Mouse (Mus musculus) midbrain, embryonic 16.5 days (tissue): ENCODE measurements around the gene Gpatch8. TPM values are rescaled to one million over a fixed set of nuclear protein-coding genes. Genes with fewer than 3 reads are reported as not detected.
"Not testable (repeated sequence)": the region's sequence is repeated elsewhere in the genome, so short reads cannot be mapped to it uniquely, and the experiment has no call there.

ENCODE experiments used
- ATAC-seq: fragments of 200-750 bp; cut with Nextera tagmentation; 2 replicates; pipeline ENCODE4 v1.8.0; 2017; ENCODE audit warnings: moderate TSS enrichment
- H3K27ac ChIP-seq: fragments of 300-500 bp; sonication (generic); 2 replicates; pipeline ENCODE4 v1.5.1; 2014; ENCODE audit warnings: mild to moderate bottlenecking, low read length, mixed read lengths
- H3K27me3 ChIP-seq: fragments of 300-500 bp; sonication (generic); 2 replicates; pipeline ENCODE4 v1.6.1; 2014; ENCODE audit warnings: low read depth, low read length, mixed read lengths; ENCODE audit not compliant: control insufficient read depth, insufficient read depth
- H3K36me3 ChIP-seq: fragments of 300-500 bp; sonication (generic); 2 replicates; pipeline ENCODE4 v1.6.1; 2014; ENCODE audit warnings: mild to moderate bottlenecking, low read length, moderate library complexity, mixed read lengths; ENCODE audit not compliant: control insufficient read depth, insufficient read depth
- H3K4me1 ChIP-seq: fragments of 300-500 bp; sonication (generic); 2 replicates; pipeline ENCODE4 v1.6.1; 2014; ENCODE audit warnings: mild to moderate bottlenecking, low read length, mixed read lengths; ENCODE audit not compliant: control insufficient read depth, insufficient read depth
- H3K4me2 ChIP-seq: fragments of 300-500 bp; sonication (generic); 2 replicates; pipeline ENCODE4 v1.6.1; 2014; ENCODE audit warnings: mild to moderate bottlenecking, low read length, mixed read lengths
- H3K4me3 ChIP-seq: fragments of 300-500 bp; sonication (generic); 2 replicates; pipeline ENCODE4 v1.5.1; 2014; ENCODE audit warnings: low read depth, mild to moderate bottlenecking, low read length, moderate library complexity, mixed read lengths
- H3K9ac ChIP-seq: fragments of 300-500 bp; sonication (generic); 2 replicates; pipeline ENCODE4 v1.6.1; 2014; ENCODE audit warnings: low read depth, low read length, mixed read lengths
- H3K9me3 ChIP-seq: fragments of 300-500 bp; sonication (generic); replicated peaks from 2 replicates; pipeline ENCODE4 v1.6.1; 2014; ENCODE audit warnings: mild to moderate bottlenecking, low read length, mixed read lengths; ENCODE audit not compliant: control insufficient read depth, poor library complexity, severe bottlenecking
- WGBS: fragments of 180-500 bp; shearing (Covaris S2); extraction: QIAGEN DNeasy Blood & Tissue Kit; methylation state at CpG from one replicate; pipeline ENCODE4 v1.1.7; 2014; 5-methylcytosine and 5-hydroxymethylcytosine counted together
- polyA plus RNA-seq: library from polyadenylated mRNA; unstranded; fragments of >200 nt; fragmentation: Nextera tagmentation; extraction: Ambion mirVana; gene quantifications from 2 replicates; pipeline ENCODE4 v1.2.1, GENCODE M21; 2015

Gpatch8 gene
- polyA plus RNA-seq, 1 experiment from 2014 or later: 64.1 TPM

DNA sequence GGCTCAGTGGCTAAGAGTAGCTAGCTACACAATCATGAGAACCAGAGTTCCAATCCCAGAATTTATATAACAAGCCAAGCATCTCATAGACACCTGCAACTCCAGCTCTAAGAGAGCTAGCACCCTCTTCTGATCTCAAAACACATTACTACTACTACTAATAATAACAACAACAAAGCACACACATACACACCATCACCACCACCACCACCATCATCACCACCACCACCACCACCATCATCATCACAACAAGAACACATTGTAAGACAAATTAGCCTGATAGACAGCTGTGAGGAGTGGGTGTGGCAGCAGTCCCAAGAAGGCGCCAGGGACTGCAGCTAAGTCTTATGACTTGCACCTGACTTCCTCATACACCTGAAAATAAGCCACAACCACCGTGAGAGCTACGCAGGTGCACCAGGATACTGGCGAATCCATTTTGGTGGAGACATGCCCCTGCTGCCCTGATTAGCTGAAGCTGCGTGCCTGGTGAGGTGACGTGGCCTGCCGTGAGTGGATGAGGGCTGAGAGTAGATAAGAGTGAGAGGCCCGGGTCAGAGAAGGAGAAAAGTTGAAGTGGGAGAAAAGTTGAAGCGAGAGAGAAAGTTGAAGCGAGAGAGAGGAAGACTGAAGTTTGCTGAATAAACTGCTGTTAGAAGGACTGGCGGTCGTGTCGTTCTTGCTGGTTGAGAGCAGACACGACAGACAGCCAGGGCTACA is 8.9 kb upstream of the Gpatch8 start:
- not testable (repeated sequence) for H3K4me3 ChIP-seq, H3K4me1 ChIP-seq, H3K9ac ChIP-seq, ATAC-seq, H3K4me2 ChIP-seq, H3K27ac ChIP-seq, H3K27me3 ChIP-seq, H3K9me3 ChIP-seq, H3K36me3 ChIP-seq
- 84% methylated on average over 14 of the region's 14 CpGs for WGBS

DNA sequence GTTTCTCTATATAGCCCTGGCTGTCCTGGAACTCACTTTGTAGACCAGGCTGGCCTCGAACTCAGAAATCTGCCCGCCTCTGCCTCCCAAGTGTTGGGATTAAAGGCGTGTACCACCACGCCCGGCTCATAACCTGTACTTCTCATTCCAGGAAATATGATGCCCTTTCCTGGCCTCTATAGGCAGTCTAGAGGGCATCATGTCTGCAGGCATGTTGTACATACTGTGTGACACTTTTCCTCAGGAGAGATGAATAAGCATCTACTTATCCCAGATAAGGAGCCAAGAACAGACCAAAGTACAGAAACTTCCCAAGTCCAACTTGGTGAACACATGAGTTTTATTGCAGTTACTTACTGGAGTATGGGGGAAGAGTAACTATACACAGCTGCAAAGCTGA is 2.5 kb upstream of the Gpatch8 start:
- H3K4me3 ChIP-seq: no peak overlapping the region
- H3K4me2 ChIP-seq: no peak overlapping the region
- no peaks in the 10 kb centered on the region for H3K27me3 ChIP-seq
- H3K9me3 ChIP-seq: no peaks in the 10 kb centered on the region
- no peak for ATAC-seq
- peaks cover 16% of the 10 kb centered on the region for H3K4me1 ChIP-seq
- H3K27ac ChIP-seq: no peak overlapping the region
- no peaks in the 10 kb centered on the region for H3K36me3 ChIP-seq
- H3K9ac ChIP-seq: no peak overlapping the region
- WGBS: 94% methylated on average over 3 of the region's 5 CpGs

DNA sequence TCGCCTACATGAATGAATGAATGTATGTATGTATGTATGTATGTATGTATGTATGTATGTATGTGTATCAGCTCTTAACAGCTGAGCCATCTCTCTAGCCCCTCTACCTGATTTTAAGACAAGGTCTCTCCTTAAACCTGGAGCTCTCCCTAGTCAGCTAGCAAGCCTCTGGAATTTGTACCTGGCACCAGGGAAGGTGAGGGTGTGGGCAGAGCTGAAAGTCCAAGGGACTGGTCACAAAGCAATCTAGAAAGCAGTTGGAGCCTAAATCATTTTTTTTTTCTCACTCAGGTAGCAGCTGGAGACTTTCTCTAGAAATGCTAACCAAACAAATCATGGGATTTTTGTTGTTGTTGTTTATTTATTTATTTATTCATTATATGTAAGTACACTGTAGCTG is 1.2 kb upstream of the Gpatch8 start:
- no peaks in the 10 kb centered on the region for H3K36me3 ChIP-seq
- WGBS: 94% methylated on average over 1 of the region's 1 CpGs
- H3K27ac ChIP-seq: no peak overlapping the region
- no peak overlapping the region for H3K4me2 ChIP-seq
- H3K4me1 ChIP-seq: peaks cover 20% of the 10 kb centered on the region
- H3K9ac ChIP-seq: no peak overlapping the region
- ATAC-seq: no peak
- H3K27me3 ChIP-seq: no peaks in the 10 kb centered on the region
- no peak overlapping the region for H3K4me3 ChIP-seq
- H3K9me3 ChIP-seq: no peaks in the 10 kb centered on the region

DNA sequence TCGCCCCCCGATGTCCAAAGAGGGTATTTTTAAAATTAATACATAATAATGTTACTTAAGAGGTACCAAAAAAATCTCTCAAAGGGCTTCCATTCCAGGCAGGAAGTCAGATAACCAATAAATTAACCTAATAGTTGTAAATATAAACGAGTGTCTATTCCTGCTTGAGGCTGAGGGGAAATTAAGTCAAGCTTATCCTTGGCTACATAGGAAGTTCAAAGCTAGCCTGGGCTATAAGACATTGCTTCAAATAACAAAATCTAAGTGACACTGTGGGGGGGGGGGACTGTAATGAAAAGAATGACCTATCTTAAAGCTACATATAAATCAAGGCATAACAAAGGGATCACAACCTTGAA is 503 bp upstream of the Gpatch8 start:
- Histone ChIP-seq H3K4me2 (peak overlapping the region; percentile 48; the same call in 1 of the 2 replicates), H3K27ac (no peak overlapping the region), H3K27me3 (no peaks in the 10 kb centered on the region), H3K9me3 (no peaks in the 10 kb centered on the region), H3K36me3 (no peaks in the 10 kb centered on the region), H3K4me3 (peak overlapping the region; percentile 61; the same call in 1 of the 2 replicates), H3K9ac (no peak overlapping the region), H3K4me1 (peaks cover 26% of the 10 kb centered on the region)
- 23% methylated on average over 3 of the region's 3 CpGs for WGBS
- no peak for ATAC-seq

DNA sequence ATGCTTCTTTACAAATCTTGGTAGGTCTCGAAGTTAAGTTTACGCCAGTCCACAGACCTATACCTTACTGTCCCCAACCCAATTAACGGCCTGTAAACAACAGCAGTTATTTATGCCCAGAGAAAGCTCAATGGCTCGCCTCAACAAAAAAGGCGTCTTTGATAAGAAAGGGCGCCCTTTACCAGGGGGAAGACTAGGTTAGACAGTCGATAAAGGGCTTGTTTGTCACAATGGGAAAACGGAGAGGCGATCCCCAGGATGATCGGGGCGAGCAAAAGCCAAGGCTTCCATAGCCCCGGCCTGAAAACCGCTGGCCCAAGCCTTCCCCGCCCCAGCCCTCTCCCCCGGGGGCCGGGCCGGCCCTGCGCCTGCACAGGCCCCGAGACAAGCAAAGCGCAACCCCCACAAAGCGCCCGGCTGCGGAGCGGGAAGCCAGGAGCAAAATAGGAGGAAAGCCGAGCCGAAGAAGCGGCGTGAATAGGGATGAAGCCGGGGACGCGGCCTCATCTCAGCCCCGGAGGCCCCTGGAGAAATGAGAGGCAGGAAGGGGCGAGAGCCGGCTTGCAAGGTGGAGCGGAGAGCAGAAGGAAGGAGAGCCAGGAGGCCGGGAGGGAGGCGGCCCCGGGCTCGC is 677 bp downstream of the Gpatch8 start:
- Histone ChIP-seq H3K27me3 (no peaks in the 10 kb centered on the region), H3K4me2 (peak overlapping the region; percentile 91), H3K27ac (peak overlapping the region; percentile 96), H3K4me1 (peaks cover 29% of the 10 kb centered on the region), H3K36me3 (no peaks in the 10 kb centered on the region), H3K9ac (peak overlapping the region; percentile 84), H3K4me3 (peak overlapping the region; percentile 61), H3K9me3 (no peaks in the 10 kb centered on the region)
- peak; percentile 70 for ATAC-seq
- WGBS: 0% methylated on average over 37 of the region's 39 CpGs

DNA sequence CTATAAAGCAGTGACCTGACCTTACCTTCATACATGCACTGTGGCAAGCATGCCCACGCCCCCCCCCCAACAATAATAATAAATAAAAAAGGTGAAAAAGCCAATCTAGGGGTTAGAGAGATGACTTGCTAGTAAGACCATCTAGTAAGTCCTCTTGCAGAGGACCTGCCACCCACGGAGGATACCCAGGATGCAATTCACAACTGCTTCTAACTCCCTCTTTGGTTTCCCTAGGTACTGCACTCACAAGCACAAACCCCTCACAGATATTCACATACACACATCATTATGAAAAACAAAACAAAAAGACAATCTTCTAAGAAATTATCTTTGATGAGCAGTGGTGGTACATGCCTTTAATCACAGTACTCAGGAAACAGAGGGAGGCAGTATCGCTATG is 4.1 kb downstream of the Gpatch8 start:
- H3K9me3 ChIP-seq: no peaks in the 10 kb centered on the region
- no peaks in the 10 kb centered on the region for H3K27me3 ChIP-seq
- 93% methylated on average over 3 of the region's 3 CpGs for WGBS
- H3K4me3 ChIP-seq: no peak overlapping the region
- no peak overlapping the region for H3K4me2 ChIP-seq
- no peaks in the 10 kb centered on the region for H3K36me3 ChIP-seq
- H3K4me1 ChIP-seq: peaks cover 31% of the 10 kb centered on the region
- no peak for ATAC-seq
- H3K9ac ChIP-seq: no peak overlapping the region
- no peak overlapping the region for H3K27ac ChIP-seq

DNA sequence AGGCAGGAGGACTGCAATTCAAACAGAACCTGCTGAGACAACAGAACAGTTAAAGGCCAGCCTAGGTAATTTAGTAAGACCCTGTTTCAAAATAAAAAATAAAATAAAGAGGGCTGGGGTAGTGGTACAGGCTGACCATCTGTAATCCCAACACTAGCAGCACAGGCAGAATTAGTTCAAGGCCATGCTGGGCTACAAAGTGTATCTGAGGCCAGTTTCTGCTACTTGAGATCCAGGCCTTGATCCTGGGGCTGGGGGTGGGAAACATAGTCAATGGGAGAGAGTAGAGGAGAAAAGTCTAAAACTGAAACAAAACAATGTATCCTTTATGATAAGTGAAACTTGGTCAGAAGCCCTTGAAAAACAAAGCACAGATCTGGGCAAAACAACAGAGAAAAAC is 5.0 kb downstream of the Gpatch8 start:
- H3K27me3 ChIP-seq: no peaks in the 10 kb centered on the region
- no peak overlapping the region for H3K27ac ChIP-seq
- ATAC-seq: no peak
- H3K4me2 ChIP-seq: no peak overlapping the region
- H3K4me1 ChIP-seq: peaks cover 27% of the 10 kb centered on the region
- no peak overlapping the region for H3K9ac ChIP-seq
- no peak overlapping the region for H3K4me3 ChIP-seq
- H3K36me3 ChIP-seq: no peaks in the 10 kb centered on the region
- no peaks in the 10 kb centered on the region for H3K9me3 ChIP-seq

DNA sequence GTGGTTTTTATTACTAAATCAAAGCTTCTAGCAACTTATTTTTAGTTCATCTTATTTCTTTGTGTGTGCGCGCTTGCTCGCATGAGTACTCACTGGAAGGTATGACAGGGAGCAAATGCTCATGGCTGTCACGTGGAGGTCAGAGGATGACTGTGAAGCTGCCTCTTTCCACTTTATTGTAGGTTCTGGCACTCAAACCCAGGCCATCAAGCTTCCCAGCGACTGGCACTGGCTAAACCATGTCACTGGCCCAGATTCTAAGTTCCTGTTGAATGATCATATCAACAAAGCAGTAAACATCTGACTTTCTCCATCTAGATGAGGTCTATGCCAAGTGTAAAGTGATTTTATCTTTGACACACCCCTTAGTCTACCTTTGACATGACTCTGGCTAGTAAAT is 14.7 kb downstream of the Gpatch8 start:
- no peak overlapping the region for H3K27ac ChIP-seq
- H3K4me2 ChIP-seq: no peak overlapping the region
- no peak overlapping the region for H3K4me3 ChIP-seq
- no peaks in the 10 kb centered on the region for H3K4me1 ChIP-seq
- 96% methylated on average over 5 of the region's 5 CpGs for WGBS
- H3K27me3 ChIP-seq: no peaks in the 10 kb centered on the region
- H3K9me3 ChIP-seq: no peaks in the 10 kb centered on the region
- H3K36me3 ChIP-seq: peaks cover 4% of the 10 kb centered on the region; the same call in 1 of the 2 replicates
- no peak overlapping the region for H3K9ac ChIP-seq
- ATAC-seq: no peak

DNA sequence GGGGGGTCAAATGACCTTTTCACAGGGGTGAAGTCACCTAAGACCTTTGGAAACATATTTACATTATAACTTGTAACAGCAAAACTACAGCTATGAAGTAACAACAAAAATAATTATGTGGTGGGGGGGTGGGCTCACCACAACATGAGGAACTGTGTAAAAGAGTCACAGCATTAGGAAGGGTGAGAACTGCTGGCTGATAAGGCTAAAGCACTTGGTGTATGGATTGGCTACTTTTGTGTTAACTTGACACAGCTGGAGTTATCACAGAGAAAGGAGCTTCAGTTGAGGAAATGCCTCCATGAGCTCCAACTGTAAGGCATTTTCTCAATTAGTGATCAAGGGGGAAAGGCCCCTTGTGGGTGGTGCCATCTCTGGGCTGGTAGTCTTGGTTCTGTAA is 15.9 kb downstream of the Gpatch8 start:
- H3K9me3 ChIP-seq, H3K4me3 ChIP-seq: not testable (repeated sequence)

More for the DNA sequence above, 15.9 kb downstream of the Gpatch8 start:
- not testable (repeated sequence) for ATAC-seq, H3K4me2 ChIP-seq, H3K27ac ChIP-seq, H3K36me3 ChIP-seq, H3K9ac ChIP-seq, H3K27me3 ChIP-seq, H3K4me1 ChIP-seq
